Mouse (Mus musculus): Measurements from ENCODE around the gene Hist1h1c.

Hist1h1c gene

DNA sequence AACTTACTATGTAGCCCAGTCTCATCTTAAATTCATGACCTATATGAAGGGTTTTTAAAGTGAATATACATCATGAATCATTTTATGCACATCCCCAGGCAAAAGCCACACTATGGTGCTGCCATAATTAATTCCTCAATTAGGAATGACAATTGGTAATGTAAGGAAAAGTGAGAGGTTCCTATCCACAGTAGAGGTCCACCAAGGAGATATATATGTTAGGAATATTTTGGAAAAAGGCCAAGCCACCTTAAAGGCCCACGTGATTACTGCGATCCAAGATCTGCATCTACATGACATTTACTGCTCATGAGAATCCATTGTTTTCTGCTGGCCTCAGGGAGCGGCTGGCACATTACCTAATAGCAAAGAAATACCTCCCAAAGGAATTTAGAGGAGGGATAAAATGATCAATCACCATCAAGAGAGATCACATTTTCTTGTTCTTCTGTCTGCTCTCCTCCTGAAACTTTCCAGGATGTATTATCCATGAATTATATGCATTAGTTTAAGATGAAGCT, 20.7 kb downstream of the Hist1h1c start:
- in situ Hi-C loops (cut with MboI, MseI) = loop anchor here (25.0 kb wide), 2 partner anchors 853 to 1028 kb away; no protein-coding TSS in a partner anchor

- in situ Hi-C loops (cut with MboI, MseI) = loop anchor here (25.0 kb wide), 2 partner anchors 852 to 1027 kb away; no protein-coding TSS in a partner anchor
Measured at GRCm38 (mm10) chr13:23759916-23760239, 21.3 kb downstream of the Hist1h1c start.

GRCm38 (mm10) chr13:23760240-23760971, 21.8 kb downstream of the Hist1h1c start:
- in situ Hi-C loops (cut with MboI, MseI) = loop anchor here (25.0 kb wide), 2 partner anchors 852 to 1027 kb away; no protein-coding TSS in a partner anchor

GRCm38 (mm10) chr13:23760972-23761864, 22.6 kb downstream of the Hist1h1c start, which contains the start of gene Hist1h4a:
TSS of gene Hist1h4a (minus strand) at chr13:23761230.
- in situ Hi-C loops (cut with MboI, MseI) = loop anchor here (25.0 kb wide), 2 partner anchors 851 to 1026 kb away; no protein-coding TSS in a partner anchor

DNA sequence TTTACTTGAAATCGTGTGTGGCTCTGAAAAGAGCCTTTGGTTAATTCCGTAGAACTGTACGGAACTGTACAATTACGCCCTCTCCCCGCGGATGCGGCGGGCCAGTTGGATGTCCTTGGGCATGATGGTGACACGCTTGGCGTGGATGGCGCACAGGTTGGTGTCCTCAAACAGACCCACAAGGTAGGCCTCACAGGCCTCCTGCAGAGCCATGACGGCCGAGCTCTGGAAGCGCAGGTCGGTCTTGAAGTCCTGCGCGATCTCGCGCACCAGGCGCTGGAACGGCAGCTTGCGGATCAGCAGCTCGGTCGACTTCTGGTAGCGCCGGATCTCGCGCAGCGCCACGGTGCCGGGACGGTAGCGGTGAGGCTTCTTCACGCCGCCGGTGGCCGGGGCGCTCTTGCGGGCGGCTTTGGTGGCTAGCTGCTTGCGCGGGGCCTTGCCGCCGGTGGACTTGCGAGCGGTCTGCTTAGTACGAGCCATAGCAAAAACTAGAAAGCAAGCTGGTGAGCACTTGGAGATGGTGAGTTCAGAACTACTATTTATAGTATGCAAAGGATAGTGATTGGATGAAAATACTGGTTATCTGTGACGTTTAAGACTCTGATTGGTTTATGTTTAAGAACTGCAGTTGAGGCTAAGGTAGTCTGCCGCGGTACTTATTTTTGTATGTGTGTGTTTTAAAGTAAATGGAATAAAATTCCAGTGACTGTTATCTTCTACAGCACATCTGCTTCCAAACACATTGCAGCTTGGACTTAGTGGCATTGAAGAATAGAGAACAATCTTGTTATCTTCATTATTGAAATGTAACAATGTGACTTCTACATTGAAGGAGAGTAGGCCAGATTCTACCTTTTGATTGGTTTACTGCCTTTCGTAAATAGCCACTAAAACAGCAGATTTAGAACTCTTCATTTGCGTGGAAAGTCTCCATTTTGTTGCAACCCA, 23.5 kb downstream of the Hist1h1c start, which contains the start of gene Hist1h3a:
Hist1h3a (minus strand) TSS at position 516 of the 951 bp plus-strand sequence.
- in situ Hi-C loops (cut with MboI, MseI) = loop anchor here (25.0 kb wide), 2 partner anchors 850 to 1025 kb away; no protein-coding TSS in a partner anchor

DNA sequence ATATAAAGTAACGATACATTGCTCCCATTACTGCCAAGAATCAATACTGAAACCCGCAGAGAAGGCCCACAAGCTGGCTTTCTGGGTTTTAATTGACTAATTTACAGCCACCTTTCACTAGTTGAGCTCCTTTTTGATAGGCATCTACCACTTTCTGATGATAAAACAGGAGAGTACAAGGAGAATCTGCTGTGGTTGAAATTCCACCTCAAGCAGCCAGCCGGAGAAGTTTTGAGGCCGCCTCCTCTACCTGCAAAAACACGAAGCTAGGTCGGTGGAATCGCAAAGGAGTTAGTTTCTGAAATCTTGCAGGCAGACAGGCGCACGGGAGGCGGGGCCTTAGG, 24.6 kb downstream of the Hist1h1c start:
- in situ Hi-C loops (cut with MboI, MseI) = loop anchor here (25.0 kb wide), 2 partner anchors 849 to 1024 kb away; no protein-coding TSS in a partner anchor

GRCm38 (mm10) chr13:23763586-23764323, 25.1 kb downstream of the Hist1h1c start, which contains the start of gene Hist1h1a:
TSS of gene Hist1h1a (plus strand) at chr13:23763666.
- in situ Hi-C loops (cut with MboI, MseI) = loop anchor here (25.0 kb wide), 2 partner anchors 849 to 1024 kb away; no protein-coding TSS in a partner anchor

GRCm38 (mm10) chr13:23764324-23765171, 25.9 kb downstream of the Hist1h1c start:
- in situ Hi-C loops (cut with MboI, MseI) = loop anchor here (25.0 kb wide), 2 partner anchors 848 to 1023 kb away; no protein-coding TSS in a partner anchor

GRCm38 (mm10) chr13:23765172-23765513, 26.5 kb downstream of the Hist1h1c start:
- in situ Hi-C loops (cut with MboI, MseI) = loop anchor here (25.0 kb wide), 2 partner anchors 847 to 1022 kb away; no protein-coding TSS in a partner anchor

DNA sequence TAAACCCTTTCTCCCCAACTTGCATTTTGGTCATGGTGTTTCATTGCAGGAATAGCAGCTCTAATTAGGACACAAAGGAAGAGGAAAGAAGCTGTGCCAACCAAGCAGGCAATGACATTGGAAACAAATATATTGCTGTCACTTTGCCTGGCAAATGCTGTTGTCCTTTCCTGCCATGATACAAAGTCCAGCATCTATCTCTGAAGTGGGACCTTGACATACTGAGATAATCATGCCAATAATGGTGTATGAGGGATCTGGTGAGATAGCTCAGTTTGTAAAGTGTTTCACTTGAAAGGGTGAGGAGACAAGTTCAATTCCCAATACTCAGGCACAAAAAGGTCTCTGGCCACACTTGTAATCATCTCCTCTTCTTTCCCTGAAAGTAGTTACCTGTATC, 28.2 kb downstream of the Hist1h1c start:
- in situ Hi-C loops (cut with MboI, MseI) = loop anchor here (25.0 kb wide), 2 partner anchors 846 to 1021 kb away; no protein-coding TSS in a partner anchor

DNA sequence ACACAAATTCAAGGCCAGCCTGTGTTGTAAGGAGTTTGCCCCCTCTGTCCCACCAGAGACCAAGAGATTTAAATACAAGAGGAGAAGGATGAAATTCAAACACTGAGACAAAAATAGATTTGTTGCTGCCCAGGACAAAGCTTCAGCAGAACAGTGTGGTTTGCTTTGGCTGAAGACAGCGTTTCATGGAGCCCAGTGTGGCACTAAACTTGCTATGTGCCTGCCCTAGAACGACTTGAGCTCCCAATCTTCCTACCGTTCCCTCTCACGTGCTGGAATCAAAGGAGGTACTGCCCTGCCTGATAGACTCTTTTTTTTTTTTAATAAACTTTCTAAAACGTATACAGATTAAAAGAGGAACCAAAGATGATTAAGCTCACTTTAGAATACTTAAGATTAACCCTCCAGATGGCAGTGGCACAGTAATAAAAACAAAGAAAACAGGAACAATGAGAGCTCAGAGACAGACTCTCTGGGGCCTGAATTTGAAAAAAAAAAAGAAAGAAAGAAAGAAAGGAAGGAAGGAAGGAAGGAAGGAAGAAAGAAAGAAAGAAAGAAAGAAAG, 30.3 kb downstream of the Hist1h1c start:
- in situ Hi-C loops (cut with MboI, MseI) = loop anchor here (25.0 kb wide), 2 partner anchors 843 to 1018 kb away; no protein-coding TSS in a partner anchor

DNA sequence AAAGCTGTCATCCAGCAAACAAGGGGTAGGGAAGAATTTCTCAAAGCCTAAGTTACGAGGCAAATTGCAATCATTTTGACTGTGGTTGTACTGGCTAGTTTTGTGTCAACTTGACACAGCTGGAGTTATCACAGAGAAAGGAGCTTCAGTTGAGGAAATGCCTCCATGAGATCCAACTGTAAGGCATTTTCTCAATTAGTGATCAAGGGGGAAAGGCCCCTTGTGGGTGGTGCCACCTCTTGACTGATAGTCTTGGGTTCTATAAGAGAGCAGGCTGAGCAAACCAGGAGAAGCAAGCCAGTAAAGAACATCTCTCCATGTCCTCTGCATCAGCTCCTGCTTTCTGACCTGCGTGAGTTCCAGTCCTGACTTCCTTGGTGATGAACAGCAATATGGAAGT, 31.0 kb downstream of the Hist1h1c start, which contains the start of gene Trim38:
Trim38 (plus strand) TSS at position 301 of the 400 bp plus-strand sequence.
- in situ Hi-C loops (cut with MboI, MseI) = loop anchor here (25.0 kb wide), 2 partner anchors 843 to 1018 kb away; no protein-coding TSS in a partner anchor

- in situ Hi-C loops (cut with MboI, MseI) = loop anchor here (25.0 kb wide), 2 partner anchors 840 to 1015 kb away; no protein-coding TSS in a partner anchor
Measured at GRCm38 (mm10) chr13:23772561-23773313, 34.1 kb downstream of the Hist1h1c start.

DNA sequence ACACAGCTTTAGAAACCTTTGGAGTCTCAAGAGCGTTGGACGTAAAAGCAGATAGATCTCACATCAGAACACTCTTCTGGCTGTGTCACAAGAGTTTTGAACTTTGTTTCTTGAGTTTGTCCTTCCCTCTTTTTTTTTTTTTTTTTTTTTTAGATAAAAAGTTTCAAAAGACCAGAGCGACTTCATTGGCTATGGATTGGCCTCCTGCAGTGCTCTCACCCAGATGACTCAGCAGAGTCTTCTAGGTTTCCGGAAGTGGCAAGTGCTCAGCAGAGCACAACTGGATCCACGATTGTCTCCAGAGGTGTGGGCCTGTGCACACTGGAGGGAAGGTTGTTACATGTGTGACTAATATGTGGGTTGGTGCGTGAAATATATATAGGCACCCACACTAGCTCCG, 39.7 kb downstream of the Hist1h1c start:
- in situ Hi-C loops (cut with MboI, MseI) = no loop called here

- in situ Hi-C loops (cut with MboI, MseI) = no loop called here
Measured at GRCm38 (mm10) chr13:23779025-23779424, 40.4 kb downstream of the Hist1h1c start.
